Mouse (Mus musculus) G1E-ER4 (cell line): Measurements from ENCODE around the gene Cacna1d. TPM values are rescaled to one million over a fixed set of nuclear protein-coding genes. Genes with fewer than 3 reads are reported as not detected.

Source experiments
- GATA1 ChIP-seq: IDR thresholded peaks from one replicate; pipeline ENCODE4 v1.8.0; 2012; ENCODE audit warnings: low read length, inconsistent platforms
- polyA plus RNA-seq: library from polyadenylated mRNA; stranded (reverse); fragments of >175 nt; gene quantifications from 2 replicates; pipeline ENCODE4 v1.2.3, GENCODE M21; 2012

Gene Cacna1d
- polyA plus RNA-seq, 1 experiment, result not detected

DNA sequence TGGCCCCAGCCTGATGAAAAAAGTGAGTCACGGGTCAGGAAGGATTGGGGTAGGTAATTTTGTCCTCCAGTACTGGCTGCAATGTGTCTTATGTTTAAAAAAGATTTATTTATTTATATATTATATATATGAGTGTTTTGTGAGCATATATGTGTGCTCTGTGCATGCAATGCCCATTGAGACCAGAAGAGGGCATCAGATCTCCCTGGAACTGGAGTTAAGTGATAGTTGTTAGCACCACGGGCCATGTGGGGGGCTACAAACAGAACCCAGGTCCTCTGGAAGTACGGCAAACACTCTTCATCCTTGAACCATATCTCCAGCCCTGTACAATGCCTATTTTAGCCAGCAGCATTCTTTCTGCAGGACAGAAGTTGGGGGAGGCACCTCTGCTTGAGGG lies 443.2 kb downstream of the Cacna1d start:
- TF ChIP-seq GATA1, result no peak

DNA sequence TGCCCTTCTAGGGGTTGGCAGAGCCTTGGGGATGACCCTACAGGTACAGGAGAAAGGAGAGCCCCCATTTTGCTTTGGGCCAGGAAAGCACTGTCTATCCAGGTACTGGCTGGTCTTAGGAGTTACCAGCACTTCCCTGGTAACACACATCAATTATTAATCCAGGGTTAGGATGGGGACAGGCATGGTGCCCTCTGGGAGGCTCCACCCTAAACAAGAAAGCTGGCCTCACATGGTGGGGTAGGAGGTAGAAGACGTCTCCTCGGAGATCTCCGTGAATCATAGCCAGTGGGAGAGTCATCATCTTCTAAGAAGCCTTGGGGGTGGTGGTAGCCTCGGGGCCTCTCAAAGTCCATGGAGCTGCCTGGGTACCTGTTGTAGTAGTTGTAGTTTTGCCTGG lies 444.3 kb downstream of the Cacna1d start:
- no peak for TF ChIP-seq GATA1

DNA sequence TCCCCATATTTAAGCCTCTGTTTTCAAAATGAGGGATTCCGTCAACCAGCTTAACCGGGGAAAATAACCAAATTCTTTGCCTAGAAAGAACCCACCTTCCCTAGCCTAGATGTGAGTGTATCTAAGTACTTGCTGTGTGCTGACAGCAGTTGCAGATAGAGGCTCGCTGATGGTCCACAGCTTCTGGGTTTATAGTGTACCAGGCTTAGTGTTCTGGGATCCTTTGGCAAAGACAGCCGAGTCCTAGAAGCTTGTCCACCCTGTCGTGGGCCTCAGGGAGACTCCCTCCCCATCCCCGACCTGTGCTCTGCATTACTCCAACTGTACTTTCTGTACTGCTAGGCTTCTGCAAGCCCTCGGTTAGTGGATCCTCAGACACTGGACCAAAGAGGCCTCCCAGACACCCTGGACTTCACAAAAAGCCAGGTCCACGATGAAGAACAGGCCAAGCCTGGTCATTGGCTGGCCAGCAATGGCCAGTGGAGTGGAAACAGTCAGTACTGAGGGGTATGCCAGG lies 445.5 kb downstream of the Cacna1d start:
- TF ChIP-seq GATA1, result no peak

DNA sequence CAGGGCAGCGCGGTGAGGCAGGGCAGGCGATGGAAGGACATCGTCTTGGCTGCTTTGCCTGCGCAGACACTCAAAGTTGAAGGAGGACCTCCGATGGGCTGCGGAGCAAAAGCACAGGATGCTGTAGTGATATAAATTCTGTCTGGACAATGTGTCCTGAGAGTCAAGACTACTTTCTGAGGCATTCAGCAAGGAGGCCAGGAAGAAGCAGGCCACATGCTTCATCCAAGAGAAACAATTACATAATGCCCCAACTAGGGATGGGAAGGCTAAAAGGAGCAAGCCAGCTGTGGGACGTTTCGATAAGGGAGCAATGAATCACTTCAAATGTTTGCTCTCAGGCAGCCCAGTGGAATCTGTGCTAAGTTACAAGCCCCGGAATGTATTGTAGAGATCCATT lies 446.0 kb downstream of the Cacna1d start:
- TF ChIP-seq GATA1, result no peak

DNA sequence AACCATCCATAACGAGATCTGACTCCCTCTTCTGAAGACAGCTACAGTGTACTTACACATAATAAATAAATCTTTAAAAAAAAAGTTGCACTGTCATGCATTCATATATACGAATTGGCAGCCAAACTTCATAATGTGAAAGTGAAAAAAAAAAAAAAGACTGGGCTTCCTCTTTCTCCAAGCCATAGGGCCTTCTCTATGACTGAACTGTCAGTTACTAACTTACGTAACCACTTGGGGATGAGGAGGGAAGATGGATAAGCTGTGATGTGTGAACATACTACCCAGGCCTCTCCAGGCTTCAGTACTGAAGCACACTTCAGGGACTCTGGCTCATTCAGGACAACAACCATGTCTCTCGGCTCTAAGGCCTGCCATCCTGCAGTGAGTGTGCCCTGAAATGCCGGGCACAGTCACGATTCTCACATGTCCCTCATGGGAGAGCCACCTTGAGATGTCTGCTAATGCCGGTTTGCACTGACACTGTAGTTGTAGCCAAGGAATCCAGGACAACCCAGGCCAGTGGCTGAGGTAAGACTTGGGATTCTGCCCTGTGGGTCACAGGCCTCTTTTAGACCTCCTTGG lies 447.8 kb downstream of the Cacna1d start:
- no peak for TF ChIP-seq GATA1

DNA sequence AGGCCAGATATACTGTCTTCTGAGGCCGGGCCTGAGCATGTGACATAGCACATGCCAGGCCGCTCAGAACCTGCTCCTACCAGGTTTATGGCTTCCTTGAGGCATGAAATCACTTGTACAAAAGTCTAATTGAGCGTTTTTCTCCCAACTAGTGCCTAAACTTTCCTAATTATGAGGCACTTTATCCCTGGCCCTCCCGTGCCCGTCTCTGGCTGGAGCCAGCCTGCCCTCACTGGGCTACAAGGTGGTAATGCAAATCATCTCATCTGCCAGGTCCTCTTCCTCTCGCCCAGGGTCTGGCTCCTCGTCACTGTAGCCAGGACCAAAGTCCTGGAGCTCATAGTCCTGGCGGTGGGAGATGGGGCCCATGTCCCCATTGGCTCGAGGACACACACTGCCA lies 449.4 kb downstream of the Cacna1d start:
- TF ChIP-seq GATA1, result no peak

DNA sequence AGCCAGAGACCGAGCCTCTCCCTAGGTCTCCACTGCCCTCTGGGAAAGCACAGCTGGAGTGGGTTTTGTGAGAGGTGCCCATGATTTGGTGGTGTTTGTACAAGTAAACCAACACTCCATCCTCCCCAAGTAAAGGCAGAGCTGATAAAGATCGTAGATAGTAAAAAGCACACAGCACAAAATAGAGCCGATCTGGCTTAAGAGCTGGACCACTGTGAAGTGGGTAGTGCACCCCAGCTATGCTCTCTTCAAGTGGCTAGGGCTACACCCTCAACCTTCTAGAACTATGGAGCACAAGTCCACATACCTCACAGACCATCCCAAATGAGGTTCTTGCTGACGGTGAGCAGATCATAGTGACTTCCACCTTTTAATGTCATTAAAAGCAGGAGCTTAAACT lies 451.8 kb downstream of the Cacna1d start:
- TF ChIP-seq GATA1, result no peak

DNA sequence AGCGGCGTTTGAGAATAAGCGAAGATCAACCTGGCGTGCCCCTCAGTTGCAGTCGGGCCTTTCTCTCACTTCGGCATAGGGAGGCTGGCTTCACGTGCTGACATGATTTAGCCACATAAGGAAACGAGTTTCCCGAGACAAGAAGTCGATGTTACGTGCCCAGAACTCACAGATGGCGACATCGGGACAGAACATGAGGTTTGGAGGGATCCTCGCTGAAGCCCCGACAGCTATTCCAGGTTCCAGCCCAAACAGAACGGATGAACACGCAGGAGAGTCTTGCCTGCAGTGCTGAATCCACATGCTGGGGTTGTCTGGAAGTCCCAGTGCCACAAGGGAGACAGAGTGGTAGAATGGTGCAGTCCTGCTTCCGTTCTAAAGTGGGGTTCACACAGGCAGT lies 452.8 kb downstream of the Cacna1d start:
- no peak for TF ChIP-seq GATA1

DNA sequence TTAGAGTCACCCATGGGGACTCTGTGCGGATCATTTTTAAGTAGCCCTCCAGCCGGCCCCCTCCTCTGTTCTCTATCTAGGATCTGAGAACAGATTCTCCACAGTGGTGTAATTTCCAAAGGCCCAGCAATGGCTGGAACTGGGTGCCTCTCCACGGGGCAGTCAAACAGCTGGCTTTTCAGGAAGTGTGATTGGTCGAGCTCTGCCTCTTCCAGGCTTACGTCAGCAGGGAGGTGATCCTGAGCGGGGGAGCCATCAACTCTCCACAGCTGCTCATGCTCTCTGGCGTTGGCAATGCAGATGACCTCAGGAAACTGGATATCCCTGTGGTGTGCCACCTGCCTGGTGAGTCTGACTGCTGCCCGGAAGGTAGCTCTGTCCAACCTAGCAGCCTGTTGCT lies 457.9 kb downstream of the Cacna1d start:
- TF ChIP-seq GATA1, result no peak

DNA sequence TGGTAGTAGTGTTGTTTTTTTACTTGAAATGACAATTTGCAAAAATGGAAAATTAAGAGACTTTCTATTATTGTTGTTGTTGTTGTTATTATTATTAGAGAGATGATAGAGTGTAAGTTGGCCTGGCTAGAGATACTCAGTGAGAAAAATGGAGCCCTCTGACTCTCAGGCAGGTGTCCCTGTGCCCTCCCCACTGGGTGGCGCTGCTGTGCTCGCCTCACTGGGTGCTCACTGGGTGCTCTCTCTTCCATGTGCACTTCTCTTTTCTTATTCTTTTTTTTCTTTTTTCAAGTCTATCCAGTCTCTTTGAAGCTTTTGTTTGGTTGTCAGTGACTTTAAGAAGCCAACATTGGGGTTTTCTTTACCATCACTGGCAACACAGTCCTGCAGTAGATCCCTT lies 463.9 kb downstream of the Cacna1d start:
- no peak for TF ChIP-seq GATA1

DNA sequence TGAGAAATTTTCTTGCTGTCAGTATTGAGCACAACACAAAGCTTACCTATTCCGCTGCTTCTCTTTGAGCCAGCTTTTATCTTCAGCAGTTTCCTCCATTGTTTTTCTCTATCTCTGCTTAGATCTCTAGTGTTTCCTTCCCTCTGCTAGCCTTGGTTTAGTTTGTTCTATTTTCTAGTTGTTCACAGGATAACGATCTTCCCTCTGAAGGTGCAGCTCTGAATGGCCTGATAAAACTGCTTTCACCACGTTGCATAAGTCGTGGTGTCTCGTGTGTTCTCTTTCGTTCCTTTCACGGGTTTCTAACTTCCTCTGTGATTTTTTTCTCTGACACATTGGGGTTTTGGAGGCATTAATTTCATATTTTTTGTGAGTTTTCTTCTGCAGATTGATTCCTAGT lies 466.9 kb downstream of the Cacna1d start:
- TF ChIP-seq GATA1, result no peak

DNA sequence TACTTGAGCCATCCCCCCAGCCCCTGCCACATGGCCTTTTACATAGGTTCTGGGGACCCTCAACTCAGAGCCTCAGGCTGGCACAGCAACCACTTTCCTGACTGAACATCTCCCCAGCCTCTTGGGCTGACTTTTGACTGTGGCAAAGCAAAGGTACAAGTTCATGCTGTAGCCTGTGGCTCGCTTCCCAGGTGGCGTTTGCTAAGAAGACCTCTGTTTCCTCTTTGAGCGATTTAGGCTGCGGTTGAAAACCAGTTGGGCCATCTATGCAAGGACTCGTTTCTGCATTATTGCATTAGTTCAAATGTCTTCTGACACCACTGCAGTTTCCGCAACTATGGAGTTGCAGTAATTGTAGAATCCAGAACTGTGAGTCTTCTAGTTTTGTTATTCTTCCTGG lies 468.8 kb downstream of the Cacna1d start:
- TF ChIP-seq GATA1, result no peak

DNA sequence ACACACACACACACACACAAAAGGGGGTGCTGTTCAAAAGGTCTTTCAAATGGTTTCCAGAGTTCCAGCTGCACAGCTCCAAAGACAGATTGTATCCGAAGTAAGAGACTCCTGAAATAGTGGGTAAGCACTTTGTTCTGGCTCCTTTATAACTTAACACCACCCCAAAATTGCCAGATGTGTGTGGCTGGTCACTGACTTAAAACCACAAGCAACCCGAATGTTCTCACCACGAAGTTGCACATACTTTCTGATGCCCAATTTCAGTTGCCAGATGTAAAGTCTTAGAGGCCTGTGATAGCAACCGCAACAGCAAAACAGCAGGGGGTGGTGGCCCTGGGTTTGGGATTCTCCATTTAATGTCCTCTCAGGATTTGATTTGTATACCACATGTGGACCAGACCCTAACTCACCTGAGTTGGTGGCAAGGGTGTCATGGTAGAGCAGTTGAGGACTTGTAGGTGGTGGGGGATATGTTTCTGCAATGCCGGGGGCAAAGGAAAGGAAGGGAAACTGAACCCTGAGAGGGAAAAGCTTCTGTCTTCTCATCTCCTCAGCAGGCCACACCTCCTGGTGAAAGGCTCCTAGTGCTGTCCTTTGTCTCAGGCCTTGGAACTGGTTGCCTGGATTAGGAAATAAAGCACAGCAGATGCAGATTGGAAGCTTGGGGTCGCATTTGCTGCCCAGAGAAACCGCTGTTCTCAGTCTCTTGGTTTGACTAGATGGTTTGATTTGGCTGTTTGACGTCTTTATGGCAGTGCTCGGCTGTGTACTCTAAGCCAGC lies 471.3 kb downstream of the Cacna1d start:
- no peak for TF ChIP-seq GATA1

DNA sequence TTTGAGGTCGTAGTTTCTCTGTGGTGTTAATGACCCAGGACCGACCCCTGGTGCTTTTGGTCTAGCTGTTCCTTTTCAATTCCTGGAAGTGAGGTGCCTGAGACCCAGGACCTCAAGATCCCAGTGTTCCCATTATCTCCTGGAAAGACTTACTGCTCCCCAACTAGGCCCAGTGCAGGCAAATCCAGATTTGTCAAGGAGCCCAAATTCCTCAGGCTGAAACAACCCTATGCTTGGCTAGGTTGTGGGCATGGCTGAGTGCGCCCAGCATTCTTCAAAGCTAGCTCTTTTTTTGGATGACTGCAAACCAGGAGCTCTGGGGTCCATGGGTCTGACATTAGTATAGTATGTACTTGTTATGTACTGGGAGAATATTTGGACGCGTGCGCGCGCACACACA lies 471.9 kb downstream of the Cacna1d start:
- no peak for TF ChIP-seq GATA1

DNA sequence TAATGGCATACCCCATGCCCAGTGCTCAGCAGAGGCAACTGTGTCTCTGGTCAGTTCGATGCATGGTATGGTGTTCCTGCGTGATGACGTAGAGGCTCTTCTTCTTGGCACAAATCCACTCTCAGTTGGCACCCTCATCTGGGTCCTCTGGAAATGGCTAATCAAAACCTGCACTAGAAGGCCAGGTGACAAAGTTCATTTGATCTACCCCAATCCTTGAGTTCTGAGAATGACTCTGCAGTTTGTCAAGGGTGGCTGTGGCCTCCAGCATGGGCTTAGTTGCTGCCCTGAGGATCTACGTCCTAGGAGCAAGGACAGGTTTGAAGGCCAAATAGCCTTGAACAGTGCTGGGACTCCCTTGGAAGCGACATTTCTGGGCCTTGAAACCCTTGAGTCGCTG lies 472.4 kb downstream of the Cacna1d start:
- TF ChIP-seq GATA1, result no peak

DNA sequence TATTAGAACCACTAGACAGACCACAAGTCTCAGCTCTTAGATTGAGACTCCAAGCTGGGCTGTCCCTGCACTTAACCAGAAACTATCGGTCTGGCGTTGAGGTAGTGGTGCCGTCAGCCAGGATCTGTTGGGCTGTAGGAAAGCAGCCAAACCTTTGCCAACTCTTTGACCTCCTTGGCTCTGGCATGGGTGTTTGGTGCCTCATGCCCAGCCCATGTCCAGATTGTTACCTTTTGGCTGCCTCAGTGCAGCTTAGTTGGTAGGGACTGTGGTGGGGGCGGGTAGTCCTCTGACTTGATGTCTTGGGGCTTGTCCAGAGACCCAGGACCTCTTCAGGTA lies 472.8 kb downstream of the Cacna1d start:
- TF ChIP-seq GATA1, result no peak

DNA sequence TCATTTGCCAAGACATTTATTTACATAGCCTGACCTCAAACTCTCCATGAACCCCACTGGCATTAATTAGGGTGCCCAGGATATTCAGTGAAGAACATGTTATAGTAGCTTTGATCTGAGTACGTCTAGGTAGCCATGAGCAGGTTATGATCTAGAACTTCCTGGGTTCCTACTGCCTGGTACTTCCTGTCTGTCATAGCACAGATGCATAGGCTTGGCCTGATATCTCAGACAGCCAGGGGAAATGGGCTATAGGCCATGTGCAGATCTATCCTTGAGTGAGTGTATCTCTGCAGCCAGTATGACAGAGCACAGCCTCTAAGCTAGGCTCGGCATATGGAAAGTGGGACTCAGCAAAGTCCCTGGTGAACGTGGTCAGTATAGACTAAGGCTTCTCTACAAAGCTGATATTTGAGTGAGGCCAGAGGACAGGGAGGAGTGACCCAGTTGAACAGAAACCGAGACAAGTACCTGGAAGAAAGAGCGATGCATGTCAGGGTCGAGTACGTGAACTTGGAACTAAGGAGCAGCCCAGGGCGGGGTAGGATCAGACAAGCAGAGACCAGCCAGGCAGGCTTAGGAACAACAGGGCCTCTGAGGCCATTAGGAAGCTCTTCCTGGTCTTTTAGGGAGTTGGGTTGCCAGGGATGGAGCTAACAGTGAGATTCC lies 473.3 kb downstream of the Cacna1d start:
- TF ChIP-seq GATA1, result no peak
